Mouse (Mus musculus) lung, embryonic 16.5 days (tissue): ENCODE data around the gene Nos1ap. TPM values are rescaled to one million over a fixed set of nuclear protein-coding genes. Genes with fewer than 3 reads are reported as not detected.

Source experiments
- ATAC-seq: fragments of 200-750 bp; cut with Nextera tagmentation; 2 replicates; pipeline ENCODE4 v1.8.0; 2017; ENCODE audit warnings: low read depth, mild to moderate bottlenecking, moderate library complexity
- H3K27ac ChIP-seq: fragments of 300-500 bp; sonication (generic); 2 replicates; pipeline ENCODE4 v1.5.1; 2014; ENCODE audit warnings: mild to moderate bottlenecking, control low read depth, low read length
- H3K27me3 ChIP-seq: fragments of 300-500 bp; sonication (generic); 2 replicates; pipeline ENCODE4 v1.6.1; 2014; ENCODE audit warnings: low read depth, low read length, mixed read lengths; ENCODE audit not compliant: control insufficient read depth, insufficient read depth
- H3K36me3 ChIP-seq: fragments of 300-500 bp; sonication (generic); 2 replicates; pipeline ENCODE4 v1.6.1; 2014; ENCODE audit warnings: low read length; ENCODE audit not compliant: control insufficient read depth, insufficient read depth
- H3K4me1 ChIP-seq: fragments of 300-500 bp; sonication (generic); replicated peaks from 2 replicates; pipeline ENCODE4 v1.6.1; 2014; ENCODE audit warnings: low read length, mixed read lengths; ENCODE audit not compliant: control insufficient read depth, insufficient read depth
- H3K4me2 ChIP-seq: fragments of 300-500 bp; sonication (generic); 2 replicates; pipeline ENCODE4 v1.6.1; 2014; ENCODE audit warnings: low read depth, low read length, control low read depth
- H3K4me3 ChIP-seq: fragments of 300-500 bp; sonication (generic); 2 replicates; pipeline ENCODE4 v1.5.1; 2014; ENCODE audit warnings: mild to moderate bottlenecking, low read length, control low read depth
- H3K9ac ChIP-seq: fragments of 300-500 bp; sonication (generic); 2 replicates; pipeline ENCODE4 v1.6.1; 2014; ENCODE audit warnings: low read length, control low read depth
- H3K9me3 ChIP-seq: fragments of 300-500 bp; sonication (generic); 2 replicates; pipeline ENCODE4 v1.6.1; 2016; ENCODE audit warnings: low read length; ENCODE audit not compliant: control insufficient read depth
- WGBS: fragments of 180-500 bp; shearing (Covaris S2); extraction: QIAGEN DNeasy Blood & Tissue Kit; methylation state at CpG from one replicate; pipeline ENCODE4 v1.1.7; 2014; 5-methylcytosine and 5-hydroxymethylcytosine counted together
- polyA plus RNA-seq: library from polyadenylated mRNA; unstranded; fragments of >200 nt; fragmentation: Nextera tagmentation; extraction: Ambion mirVana; gene quantifications from 2 replicates; pipeline ENCODE4 v1.2.1, GENCODE M21; 2015

The Nos1ap gene
- polyA plus RNA-seq, 1 experiment from 2014 or later: 7.1 TPM

- no peak overlapping the region for H3K27ac ChIP-seq
- peaks cover 20% of the 10 kb centered on the region for H3K4me1 ChIP-seq
- H3K27me3 ChIP-seq: no peaks in the 10 kb centered on the region
- 46% methylated on average over 4 of the region's 4 CpGs for WGBS
- H3K36me3 ChIP-seq: no peaks in the 10 kb centered on the region
- H3K9me3 ChIP-seq: no peaks in the 10 kb centered on the region
- H3K4me2 ChIP-seq: no peak overlapping the region
- no peak overlapping the region for H3K4me3 ChIP-seq
- H3K9ac ChIP-seq: no peak overlapping the region
- ATAC-seq: no peak
These were observed 86.4 kb downstream of the Nos1ap start for GRCm38 (mm10) chr1:170503277-170503739.

GRCm38 (mm10) chr1:170502491-170503276 is 87.0 kb downstream of the Nos1ap start:
- Histone ChIP-seq H3K36me3 (no peaks in the 10 kb centered on the region), H3K27me3 (no peaks in the 10 kb centered on the region), H3K27ac (no peak overlapping the region), H3K4me2 (no peak overlapping the region), H3K9ac (no peak overlapping the region), H3K9me3 (no peaks in the 10 kb centered on the region), H3K4me1 (peaks cover 20% of the 10 kb centered on the region), H3K4me3 (no peak overlapping the region)
- WGBS: 30% methylated on average over 11 of the region's 11 CpGs
- ATAC-seq: no peak

- Histone ChIP-seq H3K9ac (no peak overlapping the region), H3K4me3 (no peak overlapping the region), H3K36me3 (no peaks in the 10 kb centered on the region), H3K27ac (no peak overlapping the region), H3K27me3 (no peaks in the 10 kb centered on the region), H3K4me1 (peaks cover 20% of the 10 kb centered on the region), H3K9me3 (no peaks in the 10 kb centered on the region), H3K4me2 (no peak overlapping the region)
- ATAC-seq: no peak
- 97% methylated on average over 1 of the region's 1 CpGs for WGBS
These were observed 87.7 kb downstream of the Nos1ap start for GRCm38 (mm10) chr1:170501970-170502369.

- 80% methylated on average over 7 of the region's 7 CpGs for WGBS
These were observed 88.1 kb downstream of the Nos1ap start for GRCm38 (mm10) chr1:170501556-170501955.

DNA sequence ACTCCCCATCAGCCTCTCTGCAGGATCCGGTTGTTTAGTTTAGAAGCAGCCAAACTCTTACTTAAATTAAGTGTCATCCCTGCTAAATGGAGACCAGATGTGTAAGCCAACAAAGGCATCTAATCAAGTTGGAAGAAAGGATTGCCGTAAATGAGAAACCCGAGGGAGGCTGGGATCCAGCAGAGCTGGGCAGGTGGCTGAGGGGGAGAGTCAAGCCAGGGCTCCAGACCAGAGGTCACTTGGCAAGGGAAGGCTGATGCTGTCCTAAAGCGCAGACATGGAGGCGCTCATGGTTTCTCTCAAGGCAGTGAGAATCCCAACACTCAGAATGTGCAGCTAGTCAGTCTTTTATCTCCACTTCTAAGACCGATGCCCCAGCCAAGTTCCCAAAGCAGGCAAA is 89.8 kb downstream of the Nos1ap start:
- H3K4me3 ChIP-seq: no peak overlapping the region
- no peak overlapping the region for H3K27ac ChIP-seq
- no peak overlapping the region for H3K4me2 ChIP-seq
- WGBS: 31% methylated on average over 6 of the region's 6 CpGs
- ATAC-seq: peak; percentile 72
- H3K36me3 ChIP-seq: no peaks in the 10 kb centered on the region
- H3K4me1 ChIP-seq: peaks cover 14% of the 10 kb centered on the region
- H3K9me3 ChIP-seq: no peaks in the 10 kb centered on the region
- no peak overlapping the region for H3K9ac ChIP-seq
- H3K27me3 ChIP-seq: no peaks in the 10 kb centered on the region

More at GRCm38 (mm10) chr1:170501556-170501955, 88.1 kb downstream of the Nos1ap start:
- ATAC-seq: no peak
- Histone ChIP-seq H3K9ac (no peak overlapping the region), H3K4me1 (peaks cover 20% of the 10 kb centered on the region), H3K27ac (no peak overlapping the region), H3K27me3 (no peaks in the 10 kb centered on the region), H3K4me3 (no peak overlapping the region), H3K9me3 (no peaks in the 10 kb centered on the region), H3K4me2 (no peak overlapping the region), H3K36me3 (no peaks in the 10 kb centered on the region)

GRCm38 (mm10) chr1:170499466-170499865 is 90.2 kb downstream of the Nos1ap start:
- Histone ChIP-seq H3K4me2 (no peak overlapping the region), H3K36me3 (no peaks in the 10 kb centered on the region), H3K27me3 (no peaks in the 10 kb centered on the region), H3K4me3 (no peak overlapping the region), H3K9me3 (no peaks in the 10 kb centered on the region), H3K4me1 (peaks cover 12% of the 10 kb centered on the region), H3K9ac (no peak overlapping the region), H3K27ac (no peak overlapping the region)
- 46% methylated on average over 4 of the region's 4 CpGs for WGBS
- ATAC-seq: 0 out of 2 replicates have a peak, but pooled peaks have one; percentile 6

- WGBS: 55% methylated on average over 4 of the region's 4 CpGs
- no peak overlapping the region for H3K9ac ChIP-seq
- no peak overlapping the region for H3K4me3 ChIP-seq
- H3K27ac ChIP-seq: no peak overlapping the region
- no peaks in the 10 kb centered on the region for H3K9me3 ChIP-seq
- ATAC-seq: no peak
- no peak overlapping the region for H3K4me2 ChIP-seq
- no peaks in the 10 kb centered on the region for H3K36me3 ChIP-seq
- H3K27me3 ChIP-seq: no peaks in the 10 kb centered on the region
- peaks cover 12% of the 10 kb centered on the region for H3K4me1 ChIP-seq
These were observed 91.0 kb downstream of the Nos1ap start for GRCm38 (mm10) chr1:170498645-170499044.

DNA sequence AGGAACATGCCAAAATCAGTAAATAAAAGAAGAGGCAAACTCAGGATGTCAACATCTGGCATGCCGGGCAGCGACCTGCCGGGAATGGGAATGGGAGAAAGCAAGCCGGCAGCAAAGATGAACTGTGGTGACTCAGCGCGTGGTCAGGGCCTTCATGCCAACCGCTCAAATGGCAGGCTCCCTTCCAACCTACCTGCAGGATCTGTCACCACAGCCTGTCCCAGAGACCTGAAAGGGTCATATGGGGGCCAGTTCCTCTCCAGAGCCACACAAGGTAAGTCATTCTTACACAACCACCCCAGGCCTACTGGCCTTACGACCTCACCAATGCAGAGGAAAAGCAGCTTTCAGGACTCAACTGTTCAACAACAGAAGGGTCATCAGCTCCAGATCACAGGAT is 93.4 kb downstream of the Nos1ap start:
- Histone ChIP-seq H3K9ac (no peak overlapping the region), H3K27ac (no peak overlapping the region), H3K27me3 (no peaks in the 10 kb centered on the region), H3K4me3 (no peak overlapping the region), H3K36me3 (no peaks in the 10 kb centered on the region), H3K9me3 (no peaks in the 10 kb centered on the region), H3K4me1 (peaks cover 8% of the 10 kb centered on the region), H3K4me2 (no peak overlapping the region)
- ATAC-seq: no peak
- WGBS: 58% methylated on average over 8 of the region's 8 CpGs

GRCm38 (mm10) chr1:170495538-170496183 is 94.0 kb downstream of the Nos1ap start:
- Histone ChIP-seq H3K4me3 (no peak overlapping the region), H3K9ac (no peak overlapping the region), H3K9me3 (no peaks in the 10 kb centered on the region), H3K27me3 (no peaks in the 10 kb centered on the region), H3K4me2 (no peak overlapping the region), H3K27ac (no peak overlapping the region), H3K36me3 (no peaks in the 10 kb centered on the region), H3K4me1 (peaks cover 8% of the 10 kb centered on the region)
- ATAC-seq: no peak
- WGBS: 19% methylated on average over 13 of the region's 13 CpGs
